Mouse (Mus musculus) megakaryocyte, embryonic 14.5 days (primary cell): Measurements from ENCODE around the gene H1foo.

ENCODE experiments used
- FLI1 ChIP-seq: IDR thresholded peaks from 2 replicates; pipeline ENCODE4 v1.6.1; 2012; ENCODE audit warnings: low read length, inconsistent platforms, mixed read lengths
- GATA1 ChIP-seq: IDR thresholded peaks from 3 replicates; pipeline ENCODE4 v1.6.1; 2012; ENCODE audit warnings: mixed read lengths, low read length, inconsistent platforms, borderline replicate concordance

DNA sequence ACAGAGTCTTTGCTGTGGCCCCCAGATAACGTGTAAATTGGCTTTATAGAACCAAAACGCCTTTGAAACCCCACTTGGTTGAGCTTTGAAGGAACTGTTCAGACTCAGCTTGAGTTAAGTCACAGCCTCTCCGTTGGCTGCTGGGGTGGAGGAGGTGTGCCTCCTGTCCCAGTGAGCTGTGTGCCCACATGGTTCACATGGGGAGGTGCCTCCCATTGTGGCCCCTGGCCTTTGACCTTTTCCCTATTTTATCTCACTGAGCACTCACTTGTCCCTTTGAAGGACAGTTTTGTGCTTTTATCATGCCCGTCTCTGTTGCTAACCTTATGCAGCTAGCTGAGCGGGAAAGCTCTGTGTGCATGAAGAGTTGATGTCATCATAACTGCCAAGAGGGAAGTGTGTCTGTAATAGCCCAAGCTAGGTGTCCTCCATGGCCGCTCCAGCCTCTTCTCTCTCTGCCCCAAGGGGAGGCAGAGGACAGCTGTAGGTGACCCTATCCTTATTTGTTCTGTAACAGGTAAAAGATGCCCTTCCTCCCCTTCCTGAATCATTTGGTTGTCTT is 36.2 kb upstream of the H1foo start:
- TF ChIP-seq GATA1: no peak
- TF ChIP-seq FLI1: no peak
